Mouse (Mus musculus) olfactory bulb, adult 2 months (tissue): ENCODE results near the gene Tbrg4.

Experiments
- CTCF ChIP-seq: fragments of 200-500 bp; IDR thresholded peaks from 2 replicates; pipeline ENCODE4 v1.5.1; 2012; ENCODE audit warnings: low read depth, mild to moderate bottlenecking, low read length, moderate library complexity; ENCODE audit not compliant: insufficient read depth
- POLR2A ChIP-seq: fragments of 200-500 bp; IDR thresholded peaks from 2 replicates; pipeline ENCODE4 v1.6.1; 2012; ENCODE audit warnings: mild to moderate bottlenecking, low read depth, low read length, moderate library complexity; ENCODE audit not compliant: insufficient read depth

DNA sequence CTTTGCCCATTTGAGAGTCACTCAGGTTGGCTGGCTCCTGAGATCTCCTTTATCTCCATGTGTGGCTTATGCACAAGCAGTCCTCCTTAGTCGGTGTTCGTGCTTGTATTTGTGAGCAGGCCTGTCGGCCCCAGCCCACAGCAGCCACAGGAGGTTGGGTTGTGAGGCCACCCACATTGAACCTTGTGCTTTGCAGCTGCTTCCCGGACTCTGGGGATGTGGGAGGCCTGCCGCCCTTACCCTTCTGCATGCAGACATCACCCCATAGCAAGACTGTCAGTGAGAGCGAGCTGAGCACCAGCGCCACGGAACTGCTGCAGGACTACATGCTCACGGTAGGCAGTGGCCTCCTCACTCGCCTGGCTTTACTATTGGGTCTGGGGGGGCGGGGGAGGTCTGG, 32.5 kb downstream of the Tbrg4 start:
- TF ChIP-seq POLR2A (no peak), CTCF (no peak)
